Mouse (Mus musculus) spleen, postnatal 10 days (tissue): Measurements from ENCODE around the gene Mettl24.

Experiments
- DNase-seq, 2 experiments: peaks; one replicate each; pipeline ENCODE4 v3.0.0; 2021 to 2022; ENCODE audit warnings: low spot score in 2 of 2

The Mettl24 gene

DNA sequence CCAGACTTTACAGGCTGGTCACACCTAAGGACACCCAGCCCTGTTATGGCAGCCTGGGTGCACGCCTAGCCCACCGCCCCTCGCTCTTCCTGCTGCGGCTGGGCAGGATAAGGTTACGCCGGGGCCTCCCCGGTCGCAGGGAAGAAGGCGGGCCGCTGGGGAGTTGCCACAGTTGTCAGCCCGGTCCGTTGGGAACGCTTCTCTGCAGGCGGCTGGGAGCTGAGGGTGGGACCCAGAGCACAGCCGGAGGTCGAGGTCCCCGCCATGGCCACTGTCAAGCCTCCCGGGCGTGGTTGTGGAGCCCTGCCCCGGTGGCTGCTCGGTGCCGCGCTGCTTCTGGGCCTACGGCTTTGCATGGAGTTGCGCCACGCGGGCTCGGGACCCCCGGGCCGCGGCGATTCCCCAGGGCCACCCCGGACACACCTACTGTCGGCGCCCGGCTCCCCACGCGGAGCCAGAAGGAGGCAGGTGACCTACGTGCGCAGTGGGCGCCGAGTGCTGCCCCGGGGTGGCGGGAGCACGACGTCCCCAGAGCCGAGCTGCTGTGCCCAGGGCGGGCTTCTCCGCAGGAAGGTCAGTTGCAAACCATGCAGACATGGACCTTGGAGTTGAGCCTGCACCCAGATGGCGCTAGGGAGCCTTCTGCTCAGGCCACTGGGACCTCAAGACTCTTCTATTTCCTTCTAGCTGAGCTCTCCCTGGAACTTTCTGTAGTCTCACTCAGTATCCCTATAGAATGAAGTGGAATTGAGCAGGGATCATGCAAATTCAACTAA, at the start of gene Mettl24:
Gene Mettl24 (plus strand): TSS at position 191 of the 776 bp plus-strand sequence.
- peak; percentile 5 to 35 for DNase-seq

DNA sequence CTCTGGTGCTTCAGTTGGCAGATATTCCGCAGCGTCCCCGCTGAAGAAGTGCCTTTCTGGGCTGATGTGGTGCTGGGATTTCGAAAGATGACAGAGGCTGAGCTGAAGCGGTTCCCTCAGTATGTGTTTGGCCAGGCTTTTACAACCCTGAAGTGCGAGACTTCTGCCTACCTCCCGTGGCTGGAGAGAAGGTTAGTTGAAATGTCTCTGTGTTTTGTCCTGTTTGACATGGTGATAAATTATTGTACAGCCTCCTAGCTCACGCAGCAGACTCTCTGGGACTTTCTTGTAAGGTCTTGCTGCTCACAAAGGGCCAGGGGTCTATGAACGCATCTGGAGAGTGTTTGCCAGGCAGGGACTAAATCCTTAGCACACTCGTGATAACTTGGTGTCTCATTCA, 45.8 kb upstream of the Mettl24 start:
- no peak for DNase-seq

DNA sequence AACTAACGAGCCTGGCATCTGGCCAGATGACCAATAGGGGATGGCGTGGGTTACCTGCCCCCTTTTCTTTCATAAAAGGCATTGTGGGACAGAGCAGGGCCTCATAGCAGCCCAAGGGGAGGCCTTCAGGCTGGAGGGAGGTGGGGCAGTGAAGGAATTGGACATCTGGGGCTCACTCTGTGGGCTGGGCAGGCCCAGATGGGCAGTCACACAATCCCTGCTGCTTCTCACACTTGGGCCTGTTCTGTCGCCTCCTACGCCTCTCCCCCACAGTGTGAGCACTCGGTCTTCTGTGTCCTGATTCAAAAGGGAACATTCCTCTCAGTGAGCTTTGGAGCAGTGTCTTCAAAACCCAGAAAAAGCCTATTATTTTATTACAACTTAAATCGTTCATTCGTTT, 44.8 kb upstream of the Mettl24 start:
- no peak for DNase-seq

DNA sequence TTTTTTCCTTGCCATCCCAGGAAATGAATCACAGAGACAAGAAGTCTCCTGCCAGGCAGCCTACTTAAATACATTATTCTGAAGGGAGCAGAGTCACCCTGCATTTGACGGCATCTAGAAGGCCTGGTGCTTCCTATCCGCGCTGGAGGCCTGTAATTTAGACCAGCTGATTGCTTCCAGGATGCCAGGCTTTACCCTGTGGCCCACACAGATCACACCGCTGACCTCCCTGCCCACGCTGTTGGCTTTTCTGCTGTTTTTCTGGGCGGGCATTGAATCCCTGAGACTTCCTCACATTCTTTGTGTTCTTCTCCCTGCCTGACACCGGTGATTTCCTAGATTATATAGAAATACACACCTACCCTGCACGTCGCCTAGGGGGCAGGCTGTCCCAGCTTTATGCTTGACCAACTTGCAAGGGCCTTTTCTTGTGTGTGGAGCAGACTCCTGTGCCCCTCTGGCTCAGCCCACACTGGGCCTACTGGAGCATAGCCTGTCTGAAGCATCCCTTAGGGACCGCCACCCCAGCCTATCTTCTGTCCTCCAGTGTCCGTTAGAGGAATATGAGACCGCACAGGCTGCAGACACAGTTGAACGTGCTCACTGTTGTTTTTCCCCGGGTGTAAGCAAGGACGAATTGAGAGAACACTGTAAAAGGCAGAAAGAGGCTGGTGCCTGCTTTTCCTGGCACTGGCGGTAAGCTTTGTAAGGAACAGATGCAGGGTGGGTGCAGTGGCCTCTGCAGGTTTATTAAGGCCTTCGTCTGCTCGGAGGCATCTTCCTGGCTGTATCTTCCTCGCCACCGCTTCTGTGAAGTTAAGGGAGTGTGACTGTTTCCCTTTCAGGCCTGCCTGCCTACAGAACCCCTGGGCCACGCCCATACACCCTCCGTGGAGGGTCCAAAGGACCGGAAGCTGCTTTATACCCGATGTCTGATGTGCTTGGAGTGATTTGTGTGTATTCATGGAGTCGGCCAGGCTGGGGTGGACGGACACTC, 44.0 kb upstream of the Mettl24 start:
- no peak for DNase-seq

DNA sequence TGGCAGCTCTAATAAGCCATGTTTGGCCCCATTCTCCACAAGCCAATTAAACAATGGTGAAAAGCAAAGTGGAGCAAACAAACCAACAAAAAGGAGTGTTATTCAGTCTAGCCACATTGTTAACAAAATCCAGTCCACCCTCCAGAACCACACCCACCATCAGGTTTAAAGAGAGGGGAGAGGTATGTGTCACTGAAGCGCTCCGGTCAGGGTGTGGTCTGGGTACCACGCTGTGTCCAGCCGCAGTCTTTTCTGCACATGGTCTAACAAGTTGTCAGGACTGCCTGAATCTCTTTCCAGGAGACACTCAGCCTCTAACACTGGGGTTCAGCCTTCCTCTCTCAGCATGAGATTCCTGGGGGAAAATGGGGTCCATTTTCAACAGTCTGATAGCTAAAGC, 42.7 kb upstream of the Mettl24 start:
- DNase-seq, result no peak

DNA sequence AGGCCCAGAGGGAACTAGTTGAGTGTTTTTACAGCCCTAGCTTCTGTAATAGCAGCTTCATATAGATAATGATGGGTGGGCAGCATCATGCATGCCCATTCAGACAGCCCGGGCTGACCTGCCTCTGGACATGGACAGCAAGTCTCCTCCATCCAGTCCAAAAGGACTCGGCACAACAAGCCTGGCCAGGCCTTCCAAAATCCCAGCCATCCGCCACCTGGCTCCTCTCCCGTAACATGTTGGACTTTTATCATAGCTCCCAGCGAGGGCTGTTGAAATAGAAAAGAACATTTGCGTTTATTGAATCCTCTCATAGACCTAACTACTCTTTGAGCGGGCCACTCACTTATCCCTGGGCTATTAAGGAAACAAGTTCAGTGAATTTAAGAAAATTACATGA, 41.2 kb upstream of the Mettl24 start:
- DNase-seq, result no peak

DNA sequence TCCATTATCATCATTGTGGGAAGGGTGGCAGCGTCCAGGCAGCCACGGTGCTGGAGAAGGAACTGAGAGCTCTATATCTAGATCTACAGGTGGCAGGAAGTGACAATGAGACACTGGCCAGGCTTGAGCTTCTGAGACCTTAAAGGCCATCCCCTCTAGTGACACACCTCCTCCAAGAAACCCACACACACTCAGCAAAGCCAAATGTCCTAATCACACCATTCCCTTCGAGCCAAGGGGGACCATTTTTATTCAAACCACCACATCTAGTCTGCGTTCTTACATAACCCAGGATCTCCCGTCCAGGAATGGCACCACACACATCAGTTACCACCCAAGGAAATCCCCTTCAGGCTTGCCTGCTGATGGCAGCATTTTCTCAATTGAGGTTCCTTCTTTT, 40.0 kb upstream of the Mettl24 start:
- DNase-seq, result no peak

DNA sequence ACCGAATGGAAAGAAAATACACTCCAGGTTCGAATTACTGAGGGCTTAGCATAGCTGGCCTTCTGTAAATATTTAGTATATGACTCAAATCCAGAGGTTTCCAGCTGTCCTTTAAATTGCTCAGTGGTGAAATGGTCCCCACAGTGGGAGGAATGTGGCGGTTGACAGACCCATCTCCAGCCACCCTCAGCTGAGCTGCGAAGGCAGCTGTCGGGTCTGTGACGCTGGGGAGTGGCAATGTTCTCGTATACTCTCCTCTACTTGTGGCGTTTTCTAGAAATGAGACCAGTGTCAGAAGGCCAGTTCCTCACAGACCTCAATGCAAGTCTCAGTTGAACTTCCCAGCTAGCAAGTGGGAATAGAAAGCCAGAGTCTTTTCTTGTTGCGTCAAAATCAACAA, 38.6 kb upstream of the Mettl24 start:
- DNase-seq, result no peak

DNA sequence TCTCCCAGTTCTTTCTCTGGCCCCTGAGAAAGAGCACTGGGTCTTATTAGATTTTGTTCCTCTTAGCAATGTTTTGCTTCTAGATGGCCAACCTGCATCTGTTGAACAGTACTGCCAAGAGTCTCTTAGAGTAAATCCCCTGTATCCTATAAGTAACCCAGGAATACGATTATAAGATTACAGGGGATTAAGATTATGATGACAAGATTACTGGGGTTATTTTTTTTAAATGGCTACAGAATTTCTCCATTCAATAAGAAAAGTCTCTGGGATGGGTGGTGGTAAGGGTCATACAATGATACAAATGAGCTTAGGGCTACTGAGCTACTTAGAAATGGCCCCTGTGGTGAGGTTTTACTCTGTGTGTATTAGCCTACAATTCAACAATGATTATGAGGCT, 37.7 kb upstream of the Mettl24 start:
- no peak for DNase-seq

DNA sequence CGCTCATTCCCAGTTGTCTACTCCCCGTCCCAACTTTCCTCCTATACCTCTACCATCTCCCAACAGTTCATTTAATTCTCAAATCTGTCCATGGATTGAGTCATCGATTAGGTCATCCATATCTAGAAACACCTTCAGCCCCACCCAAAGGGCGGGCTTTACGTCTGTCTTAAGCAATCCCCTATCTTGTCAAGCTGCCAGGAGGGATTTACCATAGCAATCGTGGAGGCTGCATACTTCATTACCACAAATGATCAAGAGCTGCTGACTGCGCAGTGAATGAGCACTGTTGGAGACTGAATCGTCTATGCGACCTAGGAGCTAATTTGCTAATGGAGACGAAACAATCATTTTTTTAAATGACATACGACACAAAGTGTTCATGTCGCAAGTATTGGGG, 34.3 kb upstream of the Mettl24 start:
- DNase-seq, result no peak

DNA sequence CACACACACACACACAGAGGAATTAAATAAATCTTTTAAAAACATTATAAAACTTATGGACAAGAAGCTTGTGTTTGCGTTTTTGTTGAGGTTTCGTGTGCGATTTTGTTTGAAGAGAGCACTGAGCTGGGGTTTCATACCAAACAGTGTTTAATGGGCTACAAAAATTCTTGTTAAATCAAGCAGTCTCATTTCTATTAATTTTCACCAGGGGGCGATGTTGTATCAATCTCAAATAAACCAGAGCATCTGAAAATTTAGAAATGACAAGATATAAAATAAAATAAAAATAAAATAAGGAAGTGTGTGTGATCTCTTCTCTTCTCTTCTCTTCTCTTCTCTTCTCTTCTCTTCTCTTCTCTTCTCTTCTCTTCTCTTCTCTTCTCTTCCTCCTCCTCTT, 33.4 kb upstream of the Mettl24 start:
- DNase-seq, result no peak

DNA sequence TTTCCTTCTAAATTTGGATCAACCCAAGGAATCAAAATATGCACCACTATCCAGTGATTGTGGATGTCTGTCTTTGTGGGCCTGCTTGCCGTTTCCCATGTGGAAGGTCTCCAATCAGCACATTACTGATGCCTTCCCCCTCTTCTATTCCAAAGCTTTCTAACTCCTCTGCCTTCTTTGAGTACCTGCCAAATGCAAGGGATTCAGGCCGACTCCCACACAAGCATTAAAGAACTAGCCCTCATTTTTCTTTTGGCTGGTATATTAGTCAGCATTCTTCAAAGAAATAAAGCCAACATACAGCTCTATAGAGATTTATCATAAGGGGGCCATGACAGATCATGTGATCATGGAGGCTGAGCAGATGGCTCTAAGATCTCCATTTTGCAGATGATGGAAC, 31.4 kb upstream of the Mettl24 start:
- no peak for DNase-seq

DNA sequence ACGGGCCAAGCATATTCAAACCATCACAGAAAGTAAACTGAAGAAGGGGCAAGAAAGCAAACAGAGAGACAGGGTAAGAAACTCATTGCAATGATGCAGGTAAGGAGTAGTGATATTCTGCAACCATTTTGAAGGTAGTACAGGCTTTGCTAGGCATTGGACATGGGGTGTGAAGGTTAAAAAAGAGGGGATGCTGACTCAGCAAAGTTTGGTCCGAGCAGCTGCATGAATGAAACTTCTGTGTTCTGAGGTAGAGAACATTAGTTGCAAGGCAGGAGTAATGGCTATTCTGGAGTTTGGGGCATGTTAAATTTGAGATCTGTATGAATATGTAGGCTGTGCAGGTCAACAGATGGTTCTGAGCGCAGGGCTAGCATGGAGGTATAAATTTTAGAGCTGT, 17.8 kb upstream of the Mettl24 start:
- no peak for DNase-seq

DNA sequence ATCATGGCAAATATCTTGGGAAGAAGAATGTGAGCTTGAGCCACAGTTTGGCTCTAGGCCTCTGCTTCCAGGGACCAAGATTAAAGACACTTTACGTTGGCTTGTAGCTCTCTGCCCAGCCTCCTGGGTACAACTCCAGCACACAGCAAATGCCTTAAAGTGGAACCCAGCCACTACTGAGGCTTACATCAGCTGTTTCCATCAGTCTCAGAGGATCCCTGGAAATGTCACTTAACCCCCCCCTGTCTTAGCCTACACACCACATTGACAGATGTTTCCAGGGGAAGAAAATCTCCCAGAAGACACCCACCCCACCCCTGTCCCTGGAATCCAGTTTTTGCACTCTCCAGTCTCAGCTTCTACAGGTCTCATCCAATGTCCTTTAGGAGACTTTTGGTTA, 16.1 kb upstream of the Mettl24 start:
- no peak for DNase-seq

DNA sequence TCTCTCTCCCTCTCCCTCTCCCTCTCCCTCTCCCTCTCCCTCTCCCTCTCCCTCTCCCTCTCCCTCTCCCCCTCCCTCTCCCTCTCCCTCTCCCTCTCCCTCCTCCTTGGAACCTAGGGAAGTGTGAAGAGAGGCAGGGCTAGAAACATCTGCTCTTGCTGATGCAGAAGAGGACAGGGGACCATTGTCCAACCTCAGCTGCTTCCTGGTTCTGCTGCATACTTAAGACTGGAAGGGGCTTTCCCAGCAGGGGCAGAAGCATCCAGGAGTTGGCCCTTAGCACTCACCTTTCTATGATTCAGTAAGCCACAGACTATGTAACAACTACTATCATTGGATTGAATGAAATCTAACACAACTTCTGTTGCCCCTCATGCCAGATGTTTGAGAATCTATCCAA, 14.4 kb upstream of the Mettl24 start:
- DNase-seq, result no peak

DNA sequence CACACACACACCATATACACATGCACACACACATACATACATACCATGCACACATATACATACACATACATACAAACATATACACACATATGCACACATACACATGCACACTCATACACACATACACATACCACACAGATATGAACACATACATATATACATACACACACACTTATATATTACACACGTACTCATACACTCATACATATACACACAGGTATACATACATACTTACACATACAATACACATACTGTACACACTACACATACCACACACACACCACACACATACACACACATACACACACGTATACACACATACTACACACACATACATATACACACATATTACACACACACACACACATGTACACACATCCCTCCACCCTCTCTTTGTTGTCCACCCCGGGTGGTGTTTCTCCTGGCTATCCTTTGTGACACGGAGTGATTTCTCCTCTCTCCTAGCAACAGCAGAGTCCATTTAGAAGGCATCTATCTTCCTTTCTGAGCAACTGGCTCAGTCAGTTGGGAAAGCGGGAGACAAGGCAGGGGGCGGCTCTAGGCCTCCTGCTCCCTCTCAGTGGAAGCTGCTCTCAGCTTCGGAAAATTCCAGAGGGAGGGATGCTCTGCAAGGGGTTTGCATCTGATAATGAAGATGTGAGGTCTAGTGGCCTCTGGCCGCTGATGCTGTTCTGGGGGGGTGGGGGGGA, 10.3 kb upstream of the Mettl24 start:
- no peak for DNase-seq

DNA sequence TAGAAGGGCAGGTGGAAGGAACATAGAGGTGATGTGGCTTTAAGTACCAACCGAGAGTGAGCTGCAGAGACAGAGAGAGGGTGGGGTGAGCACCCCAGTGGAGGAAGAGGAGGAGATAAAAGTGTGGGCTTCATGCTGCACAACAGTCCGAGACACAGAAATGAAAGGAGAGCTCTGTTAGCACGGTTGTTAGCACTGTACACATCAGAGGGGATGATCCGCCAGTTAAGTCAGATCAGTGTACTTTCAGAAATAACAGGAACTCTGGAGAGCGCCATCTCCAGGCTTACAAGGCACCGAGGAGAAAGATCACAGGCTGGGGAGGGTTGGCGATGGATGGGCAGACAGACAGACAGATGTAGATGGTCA, 9.8 kb upstream of the Mettl24 start:
- no peak for DNase-seq

DNA sequence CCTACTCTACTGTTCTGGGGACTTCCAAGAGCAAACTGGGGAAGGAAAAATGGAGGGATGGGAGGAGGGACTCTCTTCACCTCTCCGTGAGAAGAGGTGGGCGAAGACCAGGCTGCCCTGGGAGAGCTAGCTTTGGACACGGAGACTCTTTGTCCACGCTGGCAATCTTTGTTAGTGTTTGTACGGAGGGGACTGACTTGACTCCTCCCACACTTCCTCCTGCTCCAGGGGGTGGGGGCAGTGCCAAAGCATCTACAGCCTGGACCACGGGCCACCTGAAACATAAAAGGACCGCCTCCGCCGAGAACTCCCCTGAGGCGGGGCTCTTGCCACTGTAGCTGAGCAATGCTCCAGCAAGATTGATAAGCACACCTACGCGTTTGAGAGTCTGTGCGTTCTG, 8.9 kb upstream of the Mettl24 start:
- DNase-seq, result no peak

DNA sequence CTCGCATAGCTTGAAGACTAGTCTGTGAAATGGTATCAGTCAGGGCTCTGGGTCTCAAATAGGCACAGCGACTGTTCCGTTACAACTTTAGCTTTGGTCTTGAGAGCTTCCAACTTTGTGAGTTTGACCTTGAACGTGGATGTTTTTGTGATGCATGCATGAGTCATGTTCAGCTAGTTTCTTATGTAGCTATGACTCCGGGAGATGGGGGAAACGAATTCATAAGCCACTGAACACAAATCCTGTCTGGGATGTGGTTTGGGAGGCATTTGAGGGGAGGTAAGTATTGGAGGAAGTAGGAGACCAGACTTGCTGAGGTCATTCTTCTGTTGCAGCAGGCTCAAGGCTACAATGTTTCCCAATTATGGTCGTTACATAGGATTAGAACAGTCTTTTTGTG, 7.2 kb upstream of the Mettl24 start:
- no peak for DNase-seq

DNA sequence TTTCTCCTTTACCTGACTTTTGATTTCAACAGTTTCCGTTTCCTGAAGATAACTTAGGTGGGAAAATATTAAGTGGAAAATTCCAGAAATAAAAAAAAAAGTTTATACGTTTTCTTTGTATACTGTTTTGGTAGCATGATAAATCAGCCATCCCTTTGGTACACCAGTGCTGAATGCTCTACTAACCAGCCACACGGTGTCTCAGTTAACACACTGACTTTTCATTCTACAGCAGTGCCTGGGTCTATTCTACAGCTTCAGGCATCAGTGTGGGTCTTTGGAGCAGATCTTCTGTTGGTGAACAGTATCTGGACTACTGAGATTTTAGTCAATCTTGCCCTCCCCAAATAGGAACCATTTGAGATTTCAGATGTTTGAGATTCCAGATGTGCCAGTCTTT, 4.6 kb upstream of the Mettl24 start:
- DNase-seq, result no peak

DNA sequence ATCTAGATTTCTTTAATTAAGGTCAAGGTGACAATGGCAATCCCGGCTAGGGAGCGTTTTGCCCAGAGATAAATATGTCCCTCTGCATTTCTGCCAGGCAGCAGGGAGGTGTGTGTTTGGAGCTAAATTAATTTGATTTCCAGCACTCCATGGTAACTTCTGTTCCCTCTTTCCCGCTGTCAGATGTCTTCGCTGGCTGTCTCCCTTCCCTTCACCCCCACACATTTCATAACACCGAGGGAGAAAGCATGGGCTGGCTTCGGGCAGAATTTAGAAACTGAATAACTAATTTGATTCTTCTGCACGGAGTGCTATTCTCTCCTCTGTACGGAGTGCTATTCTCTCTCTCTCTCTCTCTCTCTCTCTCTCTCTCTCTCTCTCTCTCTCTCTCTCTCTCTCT, 612 bp upstream of the Mettl24 start:
- DNase-seq, result no peak

DNA sequence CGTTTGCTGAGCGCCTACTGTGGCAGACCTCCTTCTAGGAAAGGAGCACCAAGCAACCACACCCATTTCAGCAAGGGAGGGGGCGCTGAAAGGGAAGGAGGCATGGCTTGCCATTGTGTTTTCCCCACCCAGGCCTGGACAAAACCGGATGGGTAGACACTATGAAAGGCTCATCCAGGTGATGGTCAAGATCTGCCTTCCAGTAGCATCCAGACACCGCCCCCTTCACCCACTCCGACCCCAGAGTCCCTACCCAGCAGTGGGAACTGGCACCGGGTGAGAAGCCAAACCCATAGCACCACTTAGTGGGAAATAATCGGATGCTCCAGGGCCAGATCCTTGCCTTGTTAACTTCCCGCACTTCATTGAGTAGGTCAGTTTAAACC, 779 bp downstream of the Mettl24 start:
- DNase-seq, result no peak
